Mouse (Mus musculus) midbrain, embryonic 15.5 days (tissue): Measurements from ENCODE around the gene Catspere2. TPM values are rescaled to one million over a fixed set of nuclear protein-coding genes. Genes with fewer than 3 reads are reported as not detected.
"Not testable (repeated sequence)": the region's sequence is repeated elsewhere in the genome, so short reads cannot be mapped to it uniquely, and the experiment has no call there.

Source experiments
- ATAC-seq: fragments of 200-750 bp; cut with Nextera tagmentation; replicated peaks from 2 replicates; pipeline ENCODE4 v1.8.0; 2017; ENCODE audit warnings: moderate TSS enrichment
- H3K27ac ChIP-seq: fragments of 300-500 bp; sonication (generic); 2 replicates; pipeline ENCODE4 v1.5.1; 2015; ENCODE audit warnings: mild to moderate bottlenecking, inconsistent platforms
- H3K27me3 ChIP-seq: fragments of 300-500 bp; sonication (generic); replicated peaks from 2 replicates; pipeline ENCODE4 v1.6.1; 2015; ENCODE audit warnings: inconsistent platforms
- H3K36me3 ChIP-seq: fragments of 300-500 bp; sonication (generic); replicated peaks from 2 replicates; pipeline ENCODE4 v1.6.1; 2015; ENCODE audit warnings: inconsistent platforms
- H3K4me1 ChIP-seq: fragments of 300-500 bp; sonication (generic); 2 replicates; pipeline ENCODE4 v1.6.1; 2015; ENCODE audit warnings: inconsistent platforms
- H3K4me2 ChIP-seq: fragments of 300-500 bp; sonication (generic); 2 replicates; pipeline ENCODE4 v1.6.1; 2015; ENCODE audit warnings: inconsistent platforms, mild to moderate bottlenecking, moderate library complexity
- H3K4me3 ChIP-seq: fragments of 300-500 bp; sonication (generic); 2 replicates; pipeline ENCODE4 v1.5.1; 2015; ENCODE audit warnings: mild to moderate bottlenecking, inconsistent platforms
- H3K9ac ChIP-seq: fragments of 300-500 bp; sonication (generic); 2 replicates; pipeline ENCODE4 v1.6.1; 2015; ENCODE audit warnings: mild to moderate bottlenecking, inconsistent platforms
- H3K9me3 ChIP-seq: fragments of 300-500 bp; sonication (generic); 2 replicates; pipeline ENCODE4 v1.6.1; 2016; ENCODE audit warnings: inconsistent platforms
- WGBS: fragments of 180-500 bp; shearing (Covaris S2); methylation state at CpG from one replicate; pipeline ENCODE4 v1.1.7; 2015; ENCODE audit warnings: mixed read lengths; 5-methylcytosine and 5-hydroxymethylcytosine counted together
- polyA plus RNA-seq: library from polyadenylated mRNA; unstranded; fragments of >200 nt; fragmentation: Nextera tagmentation; extraction: Ambion mirVana; gene quantifications from 2 replicates; pipeline ENCODE4 v1.2.1, GENCODE M21; 2015

The Catspere2 gene
- polyA plus RNA-seq, result 0.36 and 0.41 TPM in 2 replicates

- Histone ChIP-seq H3K9ac (peak within 1 kb of the TSS; percentile 71), H3K4me2 (peak within 1 kb of the TSS; percentile 45), H3K4me3 (peak within 1 kb of the TSS; percentile 72), H3K27ac (peak within 1 kb of the TSS; percentile 78)
- H3K36me3 ChIP-seq, H3K4me1 ChIP-seq, H3K9me3 ChIP-seq, H3K27me3 ChIP-seq: not testable (repeated sequence)
- ATAC-seq, result peak; percentile 98
- WGBS, result under 1% methylated on average over 21 of the region's 21 CpGs
Observed at GRCm38 (mm10) chr1:177983024-177983450, at the start of gene Catspere2. Gene Catspere2 (plus strand): TSS chr1:177983423.

GRCm38 (mm10) chr1:177940422-177940977 lies 42.7 kb upstream of the Catspere2 start:
- WGBS, result under 1% methylated on average over 3 of the region's 4 CpGs
- not testable (repeated sequence) for ATAC-seq, H3K9ac ChIP-seq

GRCm38 (mm10) chr1:177981276-177981675 lies 1.9 kb upstream of the Catspere2 start:
- no peaks in the 10 kb centered on the region for H3K36me3 ChIP-seq
- no peaks in the 10 kb centered on the region for H3K9me3 ChIP-seq
- no peak overlapping the region for H3K9ac ChIP-seq
- no peak overlapping the region for H3K27ac ChIP-seq
- peaks cover 6% of the 10 kb centered on the region for H3K4me1 ChIP-seq
- ATAC-seq, result no peak
- no peaks in the 10 kb centered on the region for H3K27me3 ChIP-seq
- 79% methylated on average over 1 of the region's 1 CpGs for WGBS
- H3K4me3 ChIP-seq, result no peak overlapping the region
- no peak overlapping the region for H3K4me2 ChIP-seq

More at GRCm38 (mm10) chr1:177940422-177940977, 42.7 kb upstream of the Catspere2 start:
- H3K27me3 ChIP-seq, H3K9me3 ChIP-seq, H3K4me2 ChIP-seq, H3K36me3 ChIP-seq, H3K4me1 ChIP-seq, H3K27ac ChIP-seq, H3K4me3 ChIP-seq: not testable (repeated sequence)

- Histone ChIP-seq H3K27ac (peak overlapping the region; percentile 78), H3K9ac (peak overlapping the region; percentile 71), H3K4me3 (peak overlapping the region; percentile 72), H3K4me2 (peak overlapping the region; percentile 45)
- H3K36me3 ChIP-seq, H3K9me3 ChIP-seq, H3K4me1 ChIP-seq, H3K27me3 ChIP-seq: not testable (repeated sequence)
- peak; percentile 69; the same call in 1 of the 2 replicates for ATAC-seq
- WGBS, result 0% methylated on average over 21 of the region's 41 CpGs
Observed at GRCm38 (mm10) chr1:177983582-177983981, 359 bp downstream of the Catspere2 start.

GRCm38 (mm10) chr1:177984206-177984605 lies 983 bp downstream of the Catspere2 start:
- no peaks in the 10 kb centered on the region for H3K36me3 ChIP-seq
- H3K4me3 ChIP-seq, result peak overlapping the region; percentile 26
- ATAC-seq, result no peak
- no peaks in the 10 kb centered on the region for H3K9me3 ChIP-seq
- no peaks in the 10 kb centered on the region for H3K27me3 ChIP-seq
- H3K9ac ChIP-seq, result no peak overlapping the region
- no peak overlapping the region for H3K27ac ChIP-seq
- peaks cover 6% of the 10 kb centered on the region for H3K4me1 ChIP-seq
- whole genome bisulfite sequencing, result 66% methylated on average over 9 of the region's 9 CpGs
- H3K4me2 ChIP-seq, result peak overlapping the region; percentile 42

- not testable (repeated sequence) for H3K9me3 ChIP-seq, H3K4me1 ChIP-seq, H3K27ac ChIP-seq, H3K4me2 ChIP-seq, ATAC-seq, H3K4me3 ChIP-seq, H3K36me3 ChIP-seq, H3K27me3 ChIP-seq, H3K9ac ChIP-seq
- WGBS, result 89% methylated on average over 1 of the region's 1 CpGs
Observed at GRCm38 (mm10) chr1:177987476-177987875, 4.3 kb downstream of the Catspere2 start.

- H3K4me1 ChIP-seq, H3K4me2 ChIP-seq, H3K4me3 ChIP-seq, H3K9me3 ChIP-seq, H3K36me3 ChIP-seq, H3K27ac ChIP-seq, ATAC-seq, H3K27me3 ChIP-seq, H3K9ac ChIP-seq: not testable (repeated sequence)
- 60% methylated on average over 4 of the region's 4 CpGs for WGBS
Observed at GRCm38 (mm10) chr1:178072798-178073197, 89.6 kb downstream of the Catspere2 start.

GRCm38 (mm10) chr1:178097865-178098264 lies 114.6 kb downstream of the Catspere2 start:
- not testable (repeated sequence) for H3K36me3 ChIP-seq, H3K27ac ChIP-seq, H3K9ac ChIP-seq, H3K4me1 ChIP-seq, H3K27me3 ChIP-seq, H3K4me3 ChIP-seq, ATAC-seq, H3K9me3 ChIP-seq, H3K4me2 ChIP-seq

GRCm38 (mm10) chr1:178108514-178108913 lies 125.3 kb downstream of the Catspere2 start:
- not testable (repeated sequence) for H3K4me2 ChIP-seq, H3K36me3 ChIP-seq, H3K9me3 ChIP-seq, H3K27me3 ChIP-seq, H3K27ac ChIP-seq, H3K4me3 ChIP-seq, H3K4me1 ChIP-seq, H3K9ac ChIP-seq, ATAC-seq
- 98% methylated on average over 1 of the region's 1 CpGs for WGBS

GRCm38 (mm10) chr1:178122236-178122635 lies 139.0 kb downstream of the Catspere2 start:
- not testable (repeated sequence) for H3K36me3 ChIP-seq, H3K9me3 ChIP-seq, H3K4me2 ChIP-seq, H3K4me3 ChIP-seq, H3K27ac ChIP-seq, H3K4me1 ChIP-seq, ATAC-seq, H3K9ac ChIP-seq, H3K27me3 ChIP-seq
- 81% methylated on average over 2 of the region's 2 CpGs for WGBS

GRCm38 (mm10) chr1:178134288-178134687 lies 151.1 kb downstream of the Catspere2 start:
- no peak overlapping the region for H3K27ac ChIP-seq
- H3K36me3 ChIP-seq, result no peaks in the 10 kb centered on the region
- H3K27me3 ChIP-seq, result no peaks in the 10 kb centered on the region
- H3K9ac ChIP-seq, result no peak overlapping the region
- no peaks in the 10 kb centered on the region for H3K4me1 ChIP-seq
- 94% methylated on average over 12 of the region's 12 CpGs for WGBS
- no peak for ATAC-seq
- H3K4me3 ChIP-seq, result no peak overlapping the region
- H3K4me2 ChIP-seq, result no peak overlapping the region
- no peaks in the 10 kb centered on the region for H3K9me3 ChIP-seq

GRCm38 (mm10) chr1:178146513-178146912 lies 163.3 kb downstream of the Catspere2 start:
- peak; percentile 48; the same call in 1 of the 2 replicates for ATAC-seq
- 23% methylated on average over 2 of the region's 2 CpGs for WGBS
- not testable (repeated sequence) for H3K27ac ChIP-seq, H3K9ac ChIP-seq, H3K4me1 ChIP-seq, H3K36me3 ChIP-seq, H3K9me3 ChIP-seq, H3K27me3 ChIP-seq, H3K4me3 ChIP-seq, H3K4me2 ChIP-seq

GRCm38 (mm10) chr1:178146915-178147314 lies 163.7 kb downstream of the Catspere2 start:
- not testable (repeated sequence) for H3K27ac ChIP-seq, H3K9me3 ChIP-seq, H3K9ac ChIP-seq, H3K36me3 ChIP-seq, H3K27me3 ChIP-seq, H3K4me2 ChIP-seq, H3K4me1 ChIP-seq, ATAC-seq, H3K4me3 ChIP-seq
- 31% methylated on average over 4 of the region's 4 CpGs for WGBS
